Mouse (Mus musculus): Measurements from ENCODE around the gene Trmo. TPM values are rescaled to one million over a fixed set of nuclear protein-coding genes. Genes with fewer than 3 reads are reported as not detected.

Gene Trmo
- total RNA-seq (2021) = 1 to 10 TPM; 4.3 to 4.8 TPM
- long read RNA-seq, experiment 1, transcript Trmo-201 (5 exons, 1,527 nt) = major isoform, 8 of 9 reads
- long read RNA-seq, experiment 1, partial matches to known transcripts = 1 of 9 reads
- long read RNA-seq, experiment 1, other reads (novel, unspliced or antisense) = 0 of 9 reads
- long read RNA-seq, experiment 2, partial matches to known transcripts = 0 of 5 reads
- long read RNA-seq, experiment 2, other reads (novel, unspliced or antisense) = 1 of 5 reads

DNA sequence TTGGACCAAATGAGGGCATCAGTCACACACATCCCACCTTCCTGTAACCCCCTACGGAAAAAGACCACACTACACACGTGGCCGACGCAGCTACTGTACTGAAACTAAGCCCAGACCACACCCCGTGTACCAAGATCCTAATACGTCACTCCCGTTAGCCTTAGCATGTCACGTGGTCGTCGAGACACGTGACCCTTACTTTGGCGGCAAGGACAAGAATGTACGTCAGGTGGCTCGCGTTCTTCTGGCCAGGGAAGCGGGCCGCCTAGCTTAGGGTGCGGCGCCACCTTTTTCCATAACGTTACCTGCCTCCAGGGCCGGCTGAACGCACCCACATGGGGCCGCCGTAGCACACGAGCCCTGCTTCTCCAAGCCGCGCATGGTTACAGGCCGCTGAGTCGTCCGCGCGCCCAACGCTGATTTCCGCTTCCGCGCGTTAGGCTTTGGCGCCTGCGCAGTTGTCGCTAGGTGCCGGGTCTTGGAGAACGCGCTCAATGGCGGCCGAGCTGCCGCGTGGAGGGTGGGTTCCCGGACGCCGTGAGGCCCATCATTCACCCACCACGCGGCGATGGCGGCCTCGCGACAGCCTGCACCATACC is at the start of gene Trmo:
Gene Trmo (minus strand): TSS at position 425 of the 599 bp plus-strand sequence.
- peak; percentile 96 for DNase-seq
- intact Hi-C loops (cut with DNase I) = loop anchor here (2.0 kb wide), 1 partner anchor 62 kb away; the partner anchor contains the start of gene Anp32b

DNA sequence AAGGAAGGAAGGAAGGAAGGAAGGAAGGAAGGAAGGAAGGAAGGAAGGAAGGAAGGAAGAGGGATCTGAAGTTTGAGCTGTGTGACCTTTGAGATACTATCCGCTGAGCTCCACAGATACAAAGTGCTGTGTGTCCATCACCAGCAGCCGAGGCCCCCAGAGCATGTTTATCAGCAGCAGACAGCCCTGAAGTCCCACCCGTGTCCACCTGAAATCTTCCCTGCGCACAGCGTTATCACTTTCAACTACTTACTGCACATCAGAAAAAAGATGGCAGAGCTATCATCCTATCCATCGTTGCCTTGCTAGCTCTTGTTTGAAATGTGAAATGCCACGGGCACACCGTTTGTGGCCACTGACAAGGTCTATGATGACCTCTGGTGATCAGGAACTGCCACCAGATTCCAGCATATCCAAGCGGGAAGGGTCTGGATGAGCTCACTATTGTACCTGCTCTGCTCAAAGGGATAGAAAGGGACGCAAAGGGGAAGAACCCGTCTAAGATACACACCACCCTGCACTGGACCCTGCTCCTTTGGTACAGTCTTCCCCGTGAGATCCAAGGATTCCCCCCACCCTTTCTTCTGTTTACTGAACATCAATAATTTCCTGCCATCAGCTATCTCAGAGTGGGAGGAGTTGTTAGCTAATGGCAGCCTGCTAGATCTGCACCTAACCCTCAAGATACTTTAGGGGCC is 43.3 kb upstream of the Trmo start:
- no peak for DNase-seq
- intact Hi-C loops (cut with DNase I) = no loop called here

DNA sequence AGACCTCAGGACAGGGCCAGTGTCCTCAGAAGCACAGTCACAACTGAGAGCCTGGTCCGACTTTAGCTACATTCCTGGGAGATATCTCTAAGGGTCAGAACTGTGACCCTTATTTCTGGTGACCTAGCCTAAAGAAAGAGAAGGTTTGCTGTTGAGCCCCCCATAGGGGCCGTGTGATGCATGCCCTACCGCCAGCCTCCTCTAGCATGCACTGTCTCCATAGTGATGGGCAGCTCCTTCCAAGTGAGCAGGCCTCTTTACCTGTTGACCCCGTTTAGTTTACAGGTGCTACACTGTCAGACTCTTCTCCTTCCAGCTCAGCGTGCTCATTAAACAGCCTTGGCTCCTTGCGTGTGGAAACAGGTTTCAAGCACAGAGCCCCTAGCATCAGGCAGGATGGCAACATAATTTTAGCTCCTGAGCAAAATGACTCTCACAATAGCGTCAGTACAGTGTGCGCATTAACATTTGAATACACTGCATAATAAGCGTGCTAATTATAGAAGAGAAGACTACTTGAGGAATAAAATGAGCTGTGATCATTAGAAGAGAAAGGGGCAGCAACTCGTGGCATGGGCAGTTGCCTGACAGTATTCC is 39.8 kb upstream of the Trmo start:
- no peak for DNase-seq
- intact Hi-C loops (cut with DNase I) = no loop called here

GRCm38 (mm10) chr4:46422625-46423024 is 33.4 kb upstream of the Trmo start:
- intact Hi-C loops (cut with DNase I) = no loop called here
- no peak for DNase-seq

DNA sequence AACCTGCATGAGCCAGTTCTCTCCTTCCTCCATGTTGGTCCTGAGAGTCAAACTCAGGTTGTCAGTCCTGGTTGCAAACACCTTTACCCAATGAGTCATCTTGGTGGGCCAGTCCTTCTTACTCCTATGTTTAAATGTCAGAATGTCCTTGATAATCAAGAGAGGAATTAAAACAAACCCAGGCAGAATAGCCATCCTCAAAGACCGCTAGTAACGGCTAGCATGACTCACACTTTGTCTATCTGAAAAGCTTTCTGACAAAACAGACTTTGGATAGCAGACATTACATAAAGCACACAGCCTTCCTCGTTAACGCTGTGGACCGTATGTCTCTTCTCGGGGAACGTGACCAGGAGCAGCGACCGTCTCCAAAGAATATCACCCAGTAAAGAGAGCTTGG is 29.6 kb upstream of the Trmo start:
- intact Hi-C loops (cut with DNase I) = no loop called here

DNA sequence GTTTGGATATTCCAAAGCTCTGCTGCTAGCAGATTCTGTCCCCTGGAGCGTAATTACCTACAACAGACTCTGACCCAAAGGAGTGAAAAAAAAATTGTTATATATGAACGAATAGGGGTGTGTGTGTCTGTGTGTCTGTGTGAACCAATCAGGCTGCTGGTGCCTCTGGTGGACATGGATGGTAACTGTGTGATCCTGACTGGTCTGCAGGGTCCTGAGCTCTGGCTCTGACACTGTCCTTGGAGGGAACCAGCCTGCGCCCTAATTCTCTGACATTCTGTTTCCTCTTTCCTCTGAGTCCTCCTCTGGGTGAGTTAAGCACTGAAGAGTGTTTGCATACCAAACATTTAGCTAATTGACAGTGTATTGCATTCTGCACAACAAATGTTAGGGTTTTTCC is 28.3 kb upstream of the Trmo start:
- intact Hi-C loops (cut with DNase I) = no loop called here
- DNase-seq = peak in 1 of 2 experiments; percentile 6

More for the DNA sequence above, 29.6 kb upstream of the Trmo start:
- no peak for DNase-seq

DNA sequence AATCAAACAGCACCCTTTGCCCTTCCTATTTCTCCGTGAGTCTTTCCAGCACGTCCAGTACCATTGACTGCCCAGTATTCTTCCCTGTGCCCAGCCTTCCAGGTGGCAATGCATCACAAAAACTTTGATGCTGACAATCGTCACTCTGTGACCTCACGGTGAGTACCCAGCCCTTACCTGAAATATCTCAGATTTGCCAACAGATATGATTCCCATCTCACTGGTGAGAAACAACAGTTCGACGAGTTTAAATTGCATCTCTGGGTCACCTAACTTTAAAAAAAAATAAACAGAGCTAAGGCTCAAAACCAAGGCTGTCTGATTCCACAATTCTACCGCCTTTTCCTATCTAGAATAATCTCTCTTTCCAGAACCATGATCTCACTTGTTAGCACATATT is 24.2 kb upstream of the Trmo start, which contains the start of gene Hemgn:
Gene Hemgn (minus strand): TSS at position 101 of the 400 bp plus-strand sequence.
- intact Hi-C loops (cut with DNase I) = no loop called here
- DNase-seq = no peak

DNA sequence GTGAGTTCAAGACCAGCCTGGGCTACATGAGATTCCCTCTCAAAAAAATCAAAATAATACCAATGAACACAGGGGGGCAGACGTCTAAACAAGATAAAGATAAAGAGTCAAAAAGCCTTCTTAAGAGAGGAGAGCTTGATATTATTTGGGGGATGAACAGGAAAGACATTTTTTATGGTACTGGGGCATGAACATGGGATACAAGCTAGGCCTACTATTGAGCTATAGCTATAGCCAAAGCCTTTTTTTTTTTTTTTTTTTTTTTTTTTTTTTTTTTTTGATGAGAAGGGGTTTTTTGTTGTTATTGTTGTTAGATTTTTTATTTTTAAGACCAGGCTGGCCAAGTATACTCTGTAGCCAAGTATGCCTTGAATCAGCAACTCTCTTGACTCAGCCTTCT is 22.9 kb upstream of the Trmo start:
- intact Hi-C loops (cut with DNase I) = no loop called here
- DNase-seq = no peak

- peak; percentile 5 to 11 for DNase-seq
- intact Hi-C loops (cut with DNase I) = no loop called here
These were observed 22.3 kb upstream of the Trmo start for GRCm38 (mm10) chr4:46411489-46411888.

DNA sequence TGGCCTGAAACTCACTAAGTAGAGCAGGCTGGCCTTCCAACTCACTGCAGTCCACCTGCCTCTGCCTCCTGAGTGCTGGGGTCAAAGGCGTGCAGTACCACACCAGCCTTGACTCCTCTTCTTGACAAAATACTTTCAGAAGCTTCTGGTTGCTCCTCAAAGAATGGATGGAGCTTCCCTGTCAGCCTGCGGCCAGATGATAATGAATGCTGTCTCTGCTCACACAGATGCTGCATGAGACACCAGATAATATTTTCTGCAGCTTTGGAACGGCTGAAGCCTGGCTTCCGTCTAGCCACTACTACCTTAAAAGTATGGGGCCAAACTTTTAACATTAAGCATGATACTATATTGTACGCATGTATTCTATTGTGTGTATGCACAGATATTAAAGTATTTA is 21.4 kb upstream of the Trmo start:
- intact Hi-C loops (cut with DNase I) = no loop called here
- no peak for DNase-seq

GRCm38 (mm10) chr4:46406966-46407703 is 17.9 kb upstream of the Trmo start:
- no peak for DNase-seq
- intact Hi-C loops (cut with DNase I) = no loop called here

DNA sequence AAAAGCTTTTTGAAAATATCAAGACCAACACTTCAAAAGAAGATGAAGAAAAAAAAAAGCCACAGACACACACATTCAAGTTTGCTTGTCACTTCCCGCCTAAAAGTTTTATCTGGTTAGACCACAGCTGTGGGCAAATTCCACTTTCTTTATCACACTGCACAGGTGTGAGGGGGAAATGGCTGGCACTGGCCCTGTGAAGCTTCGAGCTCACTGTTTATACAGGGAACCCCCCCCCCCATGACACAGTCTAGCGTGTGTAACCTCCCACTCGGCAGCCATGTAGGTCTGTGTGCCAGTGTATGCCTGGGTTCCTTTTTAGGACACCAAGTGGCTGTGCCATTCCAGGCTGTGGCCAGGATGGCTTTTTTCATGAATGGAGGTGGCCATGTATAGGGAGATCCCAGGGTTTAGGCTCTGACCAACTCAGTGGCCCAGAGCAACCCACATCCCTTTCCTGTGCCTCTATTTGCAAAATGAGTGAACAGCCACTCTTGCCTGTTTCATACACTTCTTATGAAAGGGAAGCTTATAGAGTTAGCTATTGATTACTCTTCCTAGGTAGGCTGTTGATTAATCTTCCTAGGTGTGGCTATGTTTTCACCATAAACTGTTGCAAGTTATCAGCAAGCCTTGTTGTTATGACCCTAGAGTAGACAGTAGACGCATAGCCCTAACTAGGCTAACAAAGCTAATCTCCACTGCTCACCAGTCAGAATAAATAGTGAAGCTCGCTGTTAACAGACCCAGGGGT is 15.0 kb upstream of the Trmo start:
- DNase-seq = no peak
- intact Hi-C loops (cut with DNase I) = no loop called here

GRCm38 (mm10) chr4:46398839-46399238 is 9.6 kb upstream of the Trmo start:
- DNase-seq = no peak
- intact Hi-C loops (cut with DNase I) = no loop called here

DNA sequence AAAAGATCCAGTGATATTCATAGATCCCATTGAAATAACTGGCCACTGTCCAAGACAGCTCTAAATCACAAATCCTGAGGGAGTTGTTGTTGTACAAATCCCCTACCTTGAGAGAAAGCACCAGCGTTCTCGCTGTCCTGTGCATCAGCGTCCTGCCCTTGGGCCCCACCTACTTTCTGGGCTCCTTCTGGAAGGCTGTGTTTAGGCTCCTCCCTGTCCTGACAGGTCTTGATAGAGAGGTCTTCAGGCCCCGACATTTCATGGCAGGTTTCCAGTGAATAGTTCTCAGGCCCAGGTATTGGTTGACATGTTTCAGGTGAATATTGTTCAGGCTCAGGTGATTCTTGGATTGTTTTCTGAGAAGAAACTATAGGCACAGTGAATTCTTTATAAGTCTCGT is 6.5 kb upstream of the Trmo start:
- DNase-seq = no peak
- intact Hi-C loops (cut with DNase I) = no loop called here

DNA sequence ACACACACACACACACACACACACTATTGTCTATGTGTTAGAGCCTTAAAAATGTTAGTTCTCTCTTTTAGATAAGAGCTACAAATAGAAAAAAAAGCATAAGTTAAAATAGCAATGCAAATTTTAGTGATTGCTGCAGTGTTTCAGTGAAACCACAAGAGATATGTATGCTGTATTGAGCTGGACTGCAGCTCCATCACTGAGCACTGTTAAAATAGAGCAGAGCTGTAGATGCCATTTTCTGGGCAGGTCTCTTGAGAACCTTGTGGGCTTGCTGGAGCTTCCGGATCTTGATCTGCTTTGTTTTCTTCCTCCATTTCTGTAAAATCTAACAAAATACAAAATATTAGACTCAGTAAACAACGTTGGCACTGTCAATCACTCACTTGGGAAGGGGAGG is 5.2 kb upstream of the Trmo start:
- intact Hi-C loops (cut with DNase I) = no loop called here
- DNase-seq = no peak

DNA sequence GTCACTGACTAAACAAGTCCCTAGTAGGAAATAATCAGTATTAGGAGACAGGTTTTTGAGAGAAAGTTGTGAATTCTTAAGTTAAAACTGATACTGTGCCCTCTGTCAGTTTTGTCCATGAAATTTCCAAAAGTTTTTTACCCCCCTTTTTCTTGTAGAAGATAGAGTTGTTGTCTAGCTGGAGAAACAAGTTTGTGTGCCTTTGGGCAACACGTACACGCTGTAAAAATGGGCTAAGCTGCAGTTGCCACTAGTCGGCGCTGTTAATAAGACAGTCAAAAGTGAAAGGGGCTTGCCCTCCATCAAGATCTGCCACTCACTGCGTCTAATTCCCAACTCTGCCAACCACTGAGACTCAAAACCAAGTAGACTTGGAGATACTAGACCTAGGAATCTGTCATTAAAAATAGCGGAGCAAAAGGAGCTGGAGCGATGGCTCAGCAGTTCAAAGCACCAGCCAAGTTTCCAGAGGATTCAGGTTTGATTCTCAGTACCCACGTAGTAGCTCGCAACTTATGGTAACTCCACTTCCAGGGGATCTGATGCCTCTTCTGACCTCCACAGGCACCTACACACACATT is 1.2 kb upstream of the Trmo start:
- intact Hi-C loops (cut with DNase I) = loop anchor here (2.0 kb wide), 1 partner anchor 108 kb away; no protein-coding TSS in a partner anchor
- DNase-seq = peak; percentile 75 to 86

- DNase-seq = peak; percentile 24 to 47
- intact Hi-C loops (cut with DNase I) = loop anchor here (2.0 kb wide), 2 partner anchors 61 to 109 kb away; partner anchors contain the start of gene Anp32b
These were observed 540 bp upstream of the Trmo start for GRCm38 (mm10) chr4:46389612-46390341.

DNA sequence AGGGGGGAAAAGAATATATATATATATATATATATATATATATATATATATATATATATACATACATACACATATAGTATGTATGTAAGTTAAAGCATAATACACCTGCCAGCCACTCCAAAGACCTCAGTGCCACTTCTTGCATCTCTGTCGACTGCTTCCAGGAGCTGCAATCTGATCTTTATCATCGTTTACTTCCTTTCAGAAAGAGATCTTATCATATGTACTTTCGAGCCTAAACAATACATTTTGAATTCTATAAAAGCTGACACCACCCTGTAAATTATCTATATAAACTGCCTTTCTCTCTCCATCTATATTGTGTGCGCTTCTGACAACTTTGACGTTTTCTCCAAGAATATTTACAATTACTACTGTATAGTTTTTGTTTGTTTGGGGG is 681 bp downstream of the Trmo start:
- intact Hi-C loops (cut with DNase I) = loop anchor here (2.0 kb wide), 1 partner anchor 62 kb away; the partner anchor contains the start of gene Anp32b
- no peak for DNase-seq

All from heart, postnatal 14 days (tissue).